Mouse (Mus musculus) erythroid progenitor cell, adult 5-6 weeks (primary cell): ENCODE measurements around the gene Pde2a. TPM values are rescaled to one million over a fixed set of nuclear protein-coding genes. Genes with fewer than 3 reads are reported as not detected.

ENCODE experiments used
- ATAC-seq: replicated peaks from 2 replicates; pipeline ENCODE4 v1.8.0; 2016; ENCODE audit warnings: moderate number of reproducible peaks, mild to moderate bottlenecking, moderate TSS enrichment, inconsistent platforms; ENCODE audit not compliant: poor library complexity, low FRiP score, severe bottlenecking
- total RNA-seq, 2 experiments: library from RNA; stranded (forward) in 1 of 2; stranded (reverse) in 1 of 2; fragments of 150-400 nt in 1 of 2; fragments of 186-747, 209-891 nt in 1 of 2; gene quantifications; 2 replicates each; pipeline versions ENCODE4 v1.2.3 to v1.2.4; 2015 to 2017; ENCODE audit warnings: low replicate concordance in 2 of 2

Gene Pde2a
- total RNA-seq, 2 experiments from 2014 or later = 1.7 to 17.2 TPM

- no peak for ATAC-seq
These were observed 24.3 kb upstream of the Pde2a start for GRCm38 (mm10) chr7:101397175-101397574.

- no peak for ATAC-seq
These were observed 20.0 kb upstream of the Pde2a start for GRCm38 (mm10) chr7:101401510-101401909.

- no peak for ATAC-seq
These were observed 17.7 kb upstream of the Pde2a start for GRCm38 (mm10) chr7:101403831-101404230.

GRCm38 (mm10) chr7:101410267-101410936 lies 11.1 kb upstream of the Pde2a start, which contains the start of gene Gm45837:
TSS of gene Gm45837 (plus strand) at chr7:101410886.
- no peak for ATAC-seq

- ATAC-seq = peak; percentile 68
These were observed 8.7 kb upstream of the Pde2a start for GRCm38 (mm10) chr7:101412796-101413195.

- no peak for ATAC-seq
These were observed 7.3 kb upstream of the Pde2a start for GRCm38 (mm10) chr7:101414209-101414608.

- ATAC-seq = no peak
These were observed 6.6 kb upstream of the Pde2a start for GRCm38 (mm10) chr7:101414661-101415511.

GRCm38 (mm10) chr7:101415512-101416100 lies 5.9 kb upstream of the Pde2a start:
- ATAC-seq = no peak

GRCm38 (mm10) chr7:101416391-101416790 lies 5.1 kb upstream of the Pde2a start:
- ATAC-seq = no peak

- no peak for ATAC-seq
These were observed 2.3 kb upstream of the Pde2a start for GRCm38 (mm10) chr7:101419013-101419770.

- no peak for ATAC-seq
These were observed 578 bp downstream of the Pde2a start for GRCm38 (mm10) chr7:101422069-101422468.

GRCm38 (mm10) chr7:101422646-101423045 lies 1.2 kb downstream of the Pde2a start:
- ATAC-seq = no peak

- no peak for ATAC-seq
These were observed 2.5 kb downstream of the Pde2a start for GRCm38 (mm10) chr7:101423970-101424369.

- no peak for ATAC-seq
These were observed 5.2 kb downstream of the Pde2a start for GRCm38 (mm10) chr7:101426692-101427091.

GRCm38 (mm10) chr7:101427736-101428135 lies 6.2 kb downstream of the Pde2a start:
- ATAC-seq = 0 out of 2 replicates have a peak, but pooled peaks have one; percentile 15

GRCm38 (mm10) chr7:101435038-101435437 lies 13.5 kb downstream of the Pde2a start:
- ATAC-seq = no peak

GRCm38 (mm10) chr7:101437876-101438275 lies 16.4 kb downstream of the Pde2a start:
- no peak for ATAC-seq

GRCm38 (mm10) chr7:101443093-101443492 lies 21.6 kb downstream of the Pde2a start:
- no peak for ATAC-seq

GRCm38 (mm10) chr7:101444211-101444610 lies 22.7 kb downstream of the Pde2a start:
- no peak for ATAC-seq

GRCm38 (mm10) chr7:101449855-101450254 lies 28.4 kb downstream of the Pde2a start:
- no peak for ATAC-seq
